ENCODE assay signal across 8 mouse cellular contexts in the genomic region with DNA sequence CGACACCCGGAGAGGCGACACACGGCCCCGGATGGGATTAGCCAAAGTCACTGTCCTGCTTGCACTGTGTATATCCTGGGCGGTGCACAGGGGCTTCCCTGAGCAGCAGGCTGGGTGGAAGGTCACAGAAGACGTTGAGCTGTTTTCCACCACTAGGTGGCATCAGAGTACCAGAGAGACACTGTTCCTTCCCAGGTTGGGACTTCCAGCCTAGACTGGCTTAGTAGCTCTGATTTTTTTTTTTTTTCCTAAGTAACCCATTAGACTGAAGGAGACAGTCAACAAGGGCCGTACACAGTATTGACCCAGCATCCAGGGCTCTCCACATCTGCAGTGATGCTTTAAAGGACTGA.
DNase-seq lines count a peak whose midpoint lies in the region; ATAC-seq and TF ChIP-seq lines count a peak whose summit lies in the region.

No protein-coding gene starts in this region.

- H3K4me3 ChIP-seq in heart, embryonic 10.5 days, result no peak overlapping the region
- H3K4me3 ChIP-seq in cortical plate, adult 2 months (ENCODE audit: insufficient read depth, low read length), result no peak overlapping the region
- no peak overlapping the region for H3K4me3 ChIP-seq in intestine, embryonic 15.5 days (replicated peaks)
- no peak overlapping the region for H3K4me3 ChIP-seq in midbrain, embryonic 10.5 days

- peak; percentile 71 for ATAC-seq in intestine, embryonic 15.5 days

- H3K9ac ChIP-seq in intestine, embryonic 15.5 days, result no peak overlapping the region

- peak; percentile 96 for DNase-seq in heart, adult 11 months
- DNase-seq in heart, embryonic 10.5 days (ENCODE audit: low spot score), result no peak
- peak; percentile 34 for DNase-seq in gastrocnemius, postnatal 25 days
- peak; percentile 58 to 70 for DNase-seq in left cerebral cortex, postnatal 25 days (ENCODE audit: low spot score in 2 of 2)
- DNase-seq in midbrain, embryonic 10.5 days (ENCODE audit: low spot score), result peak; percentile 64
- peak; percentile 23 to 26 for DNase-seq in right cerebral cortex, postnatal 36 days (ENCODE audit: low spot score in 2 of 2)

- peaks cover 78% of the 10 kb centered on the region for H3K36me3 ChIP-seq in heart, embryonic 10.5 days
- H3K36me3 ChIP-seq in intestine, embryonic 15.5 days, result peaks cover 5% of the 10 kb centered on the region; the same call in 1 of the 2 replicates
- peaks cover 38% of the 10 kb centered on the region for H3K36me3 ChIP-seq in midbrain, embryonic 10.5 days

- 33% methylated on average over 8 of the region's 8 CpGs for WGBS in heart, embryonic 10.5 days
- WGBS in intestine, embryonic 15.5 days, result 27% methylated on average over 8 of the region's 8 CpGs
- 44% methylated on average over 8 of the region's 8 CpGs for WGBS in midbrain, embryonic 10.5 days

- no peaks in the 10 kb centered on the region for H3K9me3 ChIP-seq in heart, embryonic 10.5 days
- H3K9me3 ChIP-seq in intestine, embryonic 15.5 days, result no peaks in the 10 kb centered on the region
- H3K9me3 ChIP-seq in midbrain, embryonic 10.5 days (replicated peaks), result no peaks in the 10 kb centered on the region

- TF ChIP-seq CTCF in cortical plate, adult 2 months (IDR thresholded peaks at IDR 0.05; ENCODE audit: extremely low read depth, insufficient read depth, low read length), result peak; percentile 92

- H3K4me1 ChIP-seq in heart, embryonic 10.5 days, result peaks cover 15% of the 10 kb centered on the region; the same call in 1 of the 2 replicates
- H3K4me1 ChIP-seq in cortical plate, adult 2 months (ENCODE audit: control insufficient read depth, insufficient read depth, low read length), result no peaks in the 10 kb centered on the region
- H3K4me1 ChIP-seq in intestine, embryonic 15.5 days (replicated peaks), result no peaks in the 10 kb centered on the region
- H3K4me1 ChIP-seq in midbrain, embryonic 10.5 days, result no peaks in the 10 kb centered on the region

- no peaks in the 10 kb centered on the region for H3K27me3 ChIP-seq in heart, embryonic 10.5 days (ENCODE audit: insufficient read depth, poor library complexity, severe bottlenecking)
- H3K27me3 ChIP-seq in intestine, embryonic 15.5 days (replicated peaks), result no peaks in the 10 kb centered on the region
- no peaks in the 10 kb centered on the region for H3K27me3 ChIP-seq in midbrain, embryonic 10.5 days (ENCODE audit: low read depth, poor library complexity, severe bottlenecking)

- intact Hi-C loops in left cerebral cortex, postnatal 25 days (cut with DNase I), result loop anchor here (1.0 to 10.0 kb wide), 3 partner anchors 119 to 458 kb away; no protein-coding TSS in a partner anchor

- no peak for TF ChIP-seq POLR2A in cortical plate, adult 2 months (IDR thresholded peaks at IDR 0.05; ENCODE audit: extremely low read depth, insufficient read depth, low read length)

- no peak overlapping the region for H3K27ac ChIP-seq in heart, embryonic 10.5 days
- no peak overlapping the region for H3K27ac ChIP-seq in cortical plate, adult 2 months (ENCODE audit: insufficient read depth, low read length)
- H3K27ac ChIP-seq in intestine, embryonic 15.5 days, result no peak overlapping the region
- H3K27ac ChIP-seq in midbrain, embryonic 10.5 days (replicated peaks), result no peak overlapping the region

- H3K4me2 ChIP-seq in intestine, embryonic 15.5 days (replicated peaks), result no peak overlapping the region
